Mouse (Mus musculus) MEL (cell line): Measurements from ENCODE around the gene Krtap19-3. TPM values are rescaled to one million over a fixed set of nuclear protein-coding genes. Genes with fewer than 3 reads are reported as not detected.

Experiments used
- DNase-seq: peaks from one replicate; pipeline ENCODE4 v3.0.0; 2011; ENCODE audit warnings: low read depth, low spot score
- H3K27ac ChIP-seq: 2 replicates; pipeline ENCODE4 v1.5.1; 2012; ENCODE audit warnings: low read depth, mild to moderate bottlenecking, control low read depth, low read length, moderate library complexity; ENCODE audit not compliant: control insufficient read depth
- H3K27me3 ChIP-seq, 2 experiments: fragments of 150-350 bp in 1 of 2; sonication (generic) in 1 of 2; 2 replicates each; pipeline ENCODE4 v1.6.1; 2012; ENCODE audit warnings: low read length in 2 of 2, mild to moderate bottlenecking in 2 of 2, improper control_type of control experiment in 1 of 2, moderate library complexity in 1 of 2; ENCODE audit not compliant: insufficient read depth in 2 of 2, control insufficient read depth in 1 of 2
- H3K36me3 ChIP-seq, 2 experiments: 2 replicates each; pipeline ENCODE4 v1.6.1; 2012 to 2014; ENCODE audit warnings: low read length in 2 of 2, improper control_type of control experiment in 1 of 2, inconsistent platforms in 1 of 2, mild to moderate bottlenecking in 1 of 2; ENCODE audit not compliant: insufficient read depth in 2 of 2, control insufficient read depth in 1 of 2
- H3K4me1 ChIP-seq, 2 experiments: fragments of 150-350 bp in 1 of 2; sonication (generic) in 1 of 2; 2 replicates each; pipeline ENCODE4 v1.6.1; 2012; ENCODE audit warnings: low read length in 2 of 2, improper control_type of control experiment in 1 of 2, mild to moderate bottlenecking in 1 of 2; ENCODE audit not compliant: insufficient read depth in 2 of 2, control insufficient read depth in 1 of 2
- H3K4me3 ChIP-seq, 2 experiments: fragments of 150-350 bp in 1 of 2; sonication (generic) in 1 of 2; 2 replicates each; pipeline ENCODE4 v1.5.1; 2012; ENCODE audit warnings: low read depth in 2 of 2, low read length in 2 of 2, mild to moderate bottlenecking in 2 of 2, moderate library complexity in 2 of 2, control low read depth in 1 of 2, improper control_type of control experiment in 1 of 2; ENCODE audit not compliant: control insufficient read depth in 1 of 2, insufficient read depth in 1 of 2
- H3K79me2 ChIP-seq: 2 replicates; pipeline ENCODE4 v1.6.1; 2012; ENCODE audit warnings: mild to moderate bottlenecking, low read length, moderate library complexity; ENCODE audit not compliant: control insufficient read depth, poor library complexity, insufficient read depth
- H3K9ac ChIP-seq: 2 replicates; pipeline ENCODE4 v1.6.1; 2012; ENCODE audit warnings: low read depth, mild to moderate bottlenecking, control low read depth, low read length, moderate library complexity; ENCODE audit not compliant: control insufficient read depth, poor library complexity, severe bottlenecking
- H3K9me3 ChIP-seq: fragments of 150-350 bp; sonication (generic); replicated peaks from 2 replicates; pipeline ENCODE4 v1.6.1; 2012; ENCODE audit warnings: mild to moderate bottlenecking, low read length, improper control_type of control experiment, moderate library complexity; ENCODE audit not compliant: insufficient read depth
- BHLHE40 ChIP-seq: IDR thresholded peaks from 2 replicates; pipeline ENCODE4 v1.6.1; 2012; ENCODE audit warnings: low read depth, mild to moderate bottlenecking, inconsistent platforms, low read length, improper control_type of control experiment, borderline replicate concordance
- CTCF ChIP-seq, 3 experiments: IDR thresholded peaks in 2 of 3; conservative IDR thresholded peaks in 1 of 3; 2 replicates each; pipeline ENCODE4 v1.5.1; 2011 to 2012; ENCODE audit warnings: low read length in 3 of 3, low read depth in 2 of 3, mild to moderate bottlenecking in 2 of 3, improper control_type of control experiment in 1 of 3, inconsistent platforms in 1 of 3, mixed read lengths in 1 of 3, moderate library complexity in 1 of 3; ENCODE audit not compliant: control insufficient read depth in 1 of 3, insufficient read depth in 1 of 3, poor library complexity in 1 of 3, severe bottlenecking in 1 of 3
- E2F4 ChIP-seq: IDR thresholded peaks from 2 replicates; pipeline ENCODE4 v1.6.1; 2011; ENCODE audit warnings: low read depth, low read length, improper control_type of control experiment, borderline replicate concordance
- ELF1 ChIP-seq: IDR thresholded peaks from 2 replicates; pipeline ENCODE4 v1.6.1; 2014; ENCODE audit warnings: low read depth, mild to moderate bottlenecking, inconsistent platforms, low read length, improper control_type of control experiment, moderate library complexity
- EP300 ChIP-seq, 2 experiments: IDR thresholded peaks; 2 replicates each; pipeline ENCODE4 v1.6.1; 2011; ENCODE audit warnings: improper control_type of control experiment in 2 of 2, low read length in 2 of 2, low read depth in 1 of 2, mild to moderate bottlenecking in 1 of 2
- ETS1 ChIP-seq: IDR thresholded peaks from 2 replicates; pipeline ENCODE4 v1.6.1; 2012; ENCODE audit warnings: low read depth, mild to moderate bottlenecking, inconsistent platforms, low read length, improper control_type of control experiment, moderate library complexity
- GABPA ChIP-seq: IDR thresholded peaks from 2 replicates; pipeline ENCODE4 v1.6.1; 2012; ENCODE audit warnings: low read depth, mild to moderate bottlenecking, inconsistent platforms, low read length, improper control_type of control experiment, moderate library complexity
- GATA1 ChIP-seq: IDR thresholded peaks from 2 replicates; pipeline ENCODE4 v1.6.1; 2011; ENCODE audit warnings: low read depth, low read length, improper control_type of control experiment
- KAT2A ChIP-seq: conservative IDR thresholded peaks from 2 replicates; pipeline ENCODE4 v1.6.1; 2012; ENCODE audit warnings: low read depth, low read length, improper control_type of control experiment, inconsistent platforms
- MAX ChIP-seq: IDR thresholded peaks from 2 replicates; pipeline ENCODE4 v1.6.1; 2011; ENCODE audit warnings: low read length, improper control_type of control experiment
- MEF2A ChIP-seq: IDR thresholded peaks from 2 replicates; pipeline ENCODE4 v1.6.1; 2014; ENCODE audit warnings: low read depth, mild to moderate bottlenecking, inconsistent platforms, low read length, improper control_type of control experiment; ENCODE audit not compliant: poor library complexity, insufficient replicate concordance, severe bottlenecking; ENCODE audit errors: extremely low read depth
- MXI1 ChIP-seq: IDR thresholded peaks from 2 replicates; pipeline ENCODE4 v1.6.1; 2011; ENCODE audit warnings: mild to moderate bottlenecking, low read depth, low read length, improper control_type of control experiment
- MYB ChIP-seq: IDR thresholded peaks from 2 replicates; pipeline ENCODE4 v1.6.1; 2011; ENCODE audit warnings: mild to moderate bottlenecking, low read depth, low read length, improper control_type of control experiment
- MYC ChIP-seq: IDR thresholded peaks from 2 replicates; pipeline ENCODE4 v1.6.1; 2011; ENCODE audit warnings: low read depth, mild to moderate bottlenecking, low read length, improper control_type of control experiment, moderate library complexity
- NRF1 ChIP-seq: IDR thresholded peaks from 2 replicates; pipeline ENCODE4 v1.6.1; 2014; ENCODE audit warnings: low read depth, mild to moderate bottlenecking, inconsistent platforms, low read length, improper control_type of control experiment, moderate library complexity; ENCODE audit not compliant: poor library complexity, insufficient read depth, severe bottlenecking
- POLR2A ChIP-seq, 2 experiments: IDR thresholded peaks; 2 replicates each; pipeline ENCODE4 v1.6.1; 2011 to 2012; ENCODE audit warnings: low read length in 2 of 2, mild to moderate bottlenecking in 2 of 2, control low read depth in 1 of 2, improper control_type of control experiment in 1 of 2, low read depth in 1 of 2, moderate library complexity in 1 of 2; ENCODE audit not compliant: control insufficient read depth in 1 of 2, insufficient read depth in 1 of 2, poor library complexity in 1 of 2
- RAD21 ChIP-seq: IDR thresholded peaks from 2 replicates; pipeline ENCODE4 v1.6.1; 2011; ENCODE audit warnings: mild to moderate bottlenecking, low read depth, low read length, improper control_type of control experiment
- RCOR1 ChIP-seq: IDR thresholded peaks from 2 replicates; pipeline ENCODE4 v1.6.1; 2012; ENCODE audit warnings: low read depth, mild to moderate bottlenecking, inconsistent platforms, low read length, improper control_type of control experiment
- SMC3 ChIP-seq: IDR thresholded peaks from 2 replicates; pipeline ENCODE4 v1.6.1; 2011; ENCODE audit warnings: low read depth, low read length, improper control_type of control experiment
- TBP ChIP-seq: IDR thresholded peaks from 2 replicates; pipeline ENCODE4 v1.8.0; 2011; ENCODE audit warnings: low read depth, low read length, improper control_type of control experiment
- UBTF ChIP-seq: IDR thresholded peaks from 2 replicates; pipeline ENCODE4 v1.6.1; 2012; ENCODE audit warnings: low read depth, mild to moderate bottlenecking, inconsistent platforms, low read length, improper control_type of control experiment, moderate library complexity, borderline replicate concordance; ENCODE audit not compliant: insufficient read depth
- USF1 ChIP-seq: IDR thresholded peaks from 2 replicates; pipeline ENCODE4 v1.6.1; 2014; ENCODE audit warnings: low read depth, mild to moderate bottlenecking, inconsistent platforms, low read length, improper control_type of control experiment, moderate library complexity
- USF2 ChIP-seq, 2 experiments: IDR thresholded peaks; 2 replicates each; pipeline ENCODE4 v1.6.1; 2011 to 2012; ENCODE audit warnings: improper control_type of control experiment in 2 of 2, low read length in 2 of 2, borderline replicate concordance in 1 of 2, inconsistent platforms in 1 of 2, low read depth in 1 of 2, mild to moderate bottlenecking in 1 of 2; ENCODE audit not compliant: insufficient read depth in 1 of 2
- ZC3H11A ChIP-seq: IDR thresholded peaks from 2 replicates; pipeline ENCODE4 v1.6.1; 2012; ENCODE audit warnings: low read depth, mild to moderate bottlenecking, inconsistent platforms, low read length, improper control_type of control experiment
- ZKSCAN1 ChIP-seq: IDR thresholded peaks from 2 replicates; pipeline ENCODE4 v1.6.1; 2012; ENCODE audit warnings: low read depth, mild to moderate bottlenecking, inconsistent platforms, low read length, improper control_type of control experiment, moderate library complexity
- ZMIZ1 ChIP-seq: IDR thresholded peaks from 2 replicates; pipeline ENCODE4 v1.6.1; 2012; ENCODE audit warnings: low read depth, mild to moderate bottlenecking, inconsistent platforms, low read length, improper control_type of control experiment, moderate library complexity
- polyA plus RNA-seq, 2 experiments: library from polyadenylated mRNA; stranded (reverse) in 1 of 2; unstranded in 1 of 2; fragments of >175 nt in 1 of 2; fragments of >200 nt in 1 of 2; gene quantifications; 2 replicates each; pipeline versions ENCODE4 v1.2.1 to v1.2.4; 2012; ENCODE audit warnings: low replicate concordance in 2 of 2, low read depth in 1 of 2; ENCODE audit not compliant: insufficient read length in 2 of 2, insufficient read depth in 1 of 2, missing spikeins in 1 of 2
- total RNA-seq: library from RNA; depleted of rRNA; stranded (reverse); fragments of 300-350 nt; gene quantifications from 2 replicates; pipeline ENCODE4 v1.2.3, GENCODE M21; 2012

Krtap19-3 gene
- total and polyA plus RNA-seq, 3 experiments, result not detected

GRCm38 (mm10) chr16:88886870-88887269 is 9.0 kb upstream of the Krtap19-3 start:
- H3K36me3 ChIP-seq, result no peaks in the 10 kb centered on the region
- H3K9ac ChIP-seq, result no peak overlapping the region
- no peaks in the 10 kb centered on the region for H3K4me1 ChIP-seq
- H3K27me3 ChIP-seq, result no peaks in the 10 kb centered on the region
- H3K79me2 ChIP-seq, result no peaks in the 10 kb centered on the region
- TF ChIP-seq USF1 (no peak), USF2 (IDR thresholded peaks at IDR 0.05; ENCODE audit: borderline replicate concordance in 1 of 2, insufficient read depth in 1 of 2, low read depth in 1 of 2, low read length in 2 of 2) (no peak), MXI1 (no peak), GABPA (no peak), MYC (no peak), BHLHE40 (no peak), RCOR1 (no peak), E2F4 (no peak), EP300 (IDR thresholded peaks at IDR 0.05; ENCODE audit: low read depth in 1 of 2, low read length in 2 of 2) (no peak), RAD21 (no peak), ZMIZ1 (no peak), GATA1 (no peak)
- TF ChIP-seq, all 39 proteins: peak for 0
- Histone ChIP-seq H3K27ac (no peak overlapping the region), H3K4me3 (no peak overlapping the region), H3K9me3 (no peaks in the 10 kb centered on the region)
- DNase-seq, result no peak

GRCm38 (mm10) chr16:88884989-88885388 is 7.2 kb upstream of the Krtap19-3 start, which contains the start of gene Krtap19-4:
Gene Krtap19-4, minus strand, starts transcription at chr16:88885089.
- H3K9me3 ChIP-seq, result no peaks in the 10 kb centered on the region
- TF ChIP-seq UBTF (no peak), USF1 (no peak), NRF1 (no peak), MYB (no peak), CTCF (IDR thresholded peaks at IDR 0.05 in 2 of 3, conservative IDR thresholded peaks at IDR 0.05 in 1 of 3; ENCODE audit: control insufficient read depth in 1 of 3, insufficient read depth in 1 of 3, low read depth in 2 of 3, low read length in 3 of 3, poor library complexity in 1 of 3, severe bottlenecking in 1 of 3) (no peak), TBP (no peak), SMC3 (no peak), ETS1 (no peak), GATA1 (no peak), ELF1 (no peak), KAT2A (no peak), POLR2A (IDR thresholded peaks at IDR 0.05; ENCODE audit: control insufficient read depth in 1 of 2, insufficient read depth in 1 of 2, low read depth in 1 of 2, low read length in 2 of 2, poor library complexity in 1 of 2) (no peak), RCOR1 (no peak), ZC3H11A (no peak), BHLHE40 (no peak), MAX (no peak), MEF2A (no peak), MXI1 (no peak), ZKSCAN1 (no peak)
- no peak for DNase-seq

More at GRCm38 (mm10) chr16:88884989-88885388, 7.2 kb upstream of the Krtap19-3 start, which contains the start of gene Krtap19-4:
- no peak within 1 kb of the TSS for H3K27ac ChIP-seq
- no peaks in the 10 kb centered on the region for H3K4me1 ChIP-seq
- H3K27me3 ChIP-seq, result no peaks in the 10 kb centered on the region
- H3K79me2 ChIP-seq, result no peaks in the 10 kb centered on the region
- H3K4me3 ChIP-seq, result no peak within 1 kb of the TSS
- H3K9ac ChIP-seq, result no peak within 1 kb of the TSS
- H3K36me3 ChIP-seq, result no peaks in the 10 kb centered on the region
